Mouse (Mus musculus): ENCODE measurements around the gene Slc26a6.

- TF ChIP-seq CTCF (IDR thresholded peaks at IDR 0.05; ENCODE audit: extremely low read depth, insufficient read depth, low read length) (no peak), POLR2A (IDR thresholded peaks at IDR 0.05; ENCODE audit: extremely low read depth, insufficient read depth, low read length) (no peak)
These were observed 25.6 kb upstream of the Slc26a6 start for GRCm38 (mm10) chr9:108827454-108827853.

Data from cortical plate, adult 2 months (tissue).